9 mouse cellular contexts compared by ENCODE assay signal in genomic region chr17:43157781-43158501, GRCm38 (mm10).
DNase-seq lines count a peak whose midpoint lies in the region; ATAC-seq lines count a peak whose summit lies in the region.
"Had no signal": no experiment of that assay in that cellular context is flagged by ENCODE, and none has a peak within 500 bp of the region (broad histone marks: within the 10 kb centered on the region; RNA-seq: fewer than 3 reads in every experiment).

No protein-coding gene starts in this region.

- no peak for DNase-seq in kidney, postnatal 25 days
- peak; percentile 44 to 45 for DNase-seq in frontal cortex, postnatal 14 days (ENCODE audit: low spot score in 2 of 2)
- peak; percentile 77 for DNase-seq in layer of hippocampus, adult 9-11 months
- DNase-seq in right cerebral cortex, postnatal 25 days, result peak; percentile 18
- no peak for DNase-seq in ovary, postnatal 14 days (ENCODE audit: low spot score)

- peak overlapping the region; percentile 40 for H3K4me2 ChIP-seq in kidney, embryonic 16.5 days (replicated peaks; ENCODE audit: low read depth, low read length)

- H3K4me1 ChIP-seq in kidney, embryonic 16.5 days (ENCODE audit: insufficient read depth, low read length), result peaks cover 16% of the 10 kb centered on the region

- peak overlapping the region; percentile 3; the same call in 1 of the 2 replicates for H3K9ac ChIP-seq in kidney, embryonic 16.5 days (replicated peaks; ENCODE audit: low read length)

- WGBS in kidney, embryonic 16.5 days, result 18% methylated on average over 15 of the region's 15 CpGs

- no peaks in the 10 kb centered on the region for H3K27me3 ChIP-seq in kidney, embryonic 16.5 days (ENCODE audit: insufficient read depth, low read length)

- ATAC-seq in kidney, embryonic 16.5 days (ENCODE audit: low FRiP score, low TSS enrichment), result peak; percentile 88
- ATAC-seq in megakaryocyte, adult 5-6 weeks (ENCODE audit: poor library complexity, severe bottlenecking), result peak; percentile 52
- no peak for ATAC-seq in cerebellum, adult (ENCODE audit: insufficient number of reproducible peaks, low FRiP score, low TSS enrichment)

- H3K36me3 ChIP-seq in kidney, embryonic 16.5 days (ENCODE audit: insufficient read depth, low read length), result no peaks in the 10 kb centered on the region
- H3K36me3 ChIP-seq: G1E had no signal

- H3K27ac ChIP-seq in kidney, embryonic 16.5 days (ENCODE audit: low read length), result no peak overlapping the region

- H3K9me3 ChIP-seq in kidney, embryonic 16.5 days (ENCODE audit: low read length), result no peaks in the 10 kb centered on the region

- H3K4me3 ChIP-seq in kidney, embryonic 16.5 days (ENCODE audit: low read length), result peak overlapping the region; percentile 8; the same call in 1 of the 2 replicates

Comparison
In these comparisons a context has a peak if more than half of its experiments do, and no peak if none do; other contexts are left out.
1. DNase-seq: peak in frontal cortex, postnatal 14 days (2 of 2), layer of hippocampus, adult 9-11 months (single experiment) and right cerebral cortex, postnatal 25 days (single experiment); none in kidney, postnatal 25 days (0 of 2) and ovary, postnatal 14 days (single experiment).